Mouse (Mus musculus): ENCODE measurements at regions not wholly inside any gene's neighbourhood (a gene's known extent, or its start where the extent isn't known, plus 50 kb on each side); places are given as distances from the start of the nearest gene placed in this dataset.

DNA sequence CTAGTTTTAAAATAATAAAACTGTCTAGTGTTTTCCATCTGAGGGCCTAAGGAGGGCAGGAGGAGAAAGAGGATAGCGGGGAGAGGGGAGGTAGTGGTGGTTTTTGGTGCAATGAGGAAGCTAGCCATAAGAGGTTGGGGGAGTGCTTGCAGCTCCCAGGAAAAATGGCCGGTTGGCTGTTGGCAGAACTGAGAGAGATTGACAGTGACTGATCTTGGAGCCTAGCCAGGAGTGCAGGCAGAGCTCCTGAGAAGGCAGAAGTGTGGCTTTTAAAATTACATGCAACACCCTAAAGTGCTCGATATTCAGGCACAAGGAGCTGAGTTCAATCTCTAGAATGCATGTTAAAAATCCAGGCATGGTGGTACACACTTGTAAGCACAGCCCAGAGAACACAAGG lies 938.3 kb upstream of the 2610301B20Rik start:
- no peak for DNase-seq (ENCODE audit: low spot score)

- DNase-seq (ENCODE audit: low spot score) = no peak
Measured at GRCm38 (mm10) chr4:9951441-9951840, 922.9 kb upstream of the 2610301B20Rik start.

- no peak for DNase-seq (ENCODE audit: low spot score)
Measured at GRCm38 (mm10) chr4:9974631-9975030, 899.7 kb upstream of the 2610301B20Rik start.

- DNase-seq (ENCODE audit: low spot score) = no peak
Measured at GRCm38 (mm10) chr4:9981354-9982040, 892.8 kb upstream of the 2610301B20Rik start.

- DNase-seq (ENCODE audit: low spot score) = no peak
Measured at GRCm38 (mm10) chr4:9982786-9983525, 891.3 kb upstream of the 2610301B20Rik start.

DNA sequence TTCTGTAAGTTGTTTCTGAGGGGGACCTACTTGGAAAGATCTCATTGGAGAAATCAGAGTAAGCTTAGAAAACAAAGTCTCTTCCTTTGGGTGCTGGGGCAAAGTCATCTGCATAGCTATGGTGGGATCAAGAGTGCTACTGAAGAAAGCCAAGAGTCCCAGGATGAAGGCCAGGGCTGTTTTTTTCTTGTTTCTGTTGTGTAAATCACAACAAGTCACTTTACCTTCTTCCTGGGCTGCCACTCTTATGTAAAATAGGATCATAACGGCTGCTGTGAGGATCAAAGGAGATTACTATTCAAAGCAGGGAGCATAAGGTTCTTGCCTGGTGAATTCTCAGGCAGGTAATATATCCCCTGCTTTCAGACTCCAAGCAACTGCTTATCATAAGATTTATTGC lies 880.4 kb upstream of the 2610301B20Rik start:
- DNase-seq (ENCODE audit: low spot score) = no peak

GRCm38 (mm10) chr4:9994466-9994865 lies 879.8 kb upstream of the 2610301B20Rik start:
- no peak for DNase-seq (ENCODE audit: low spot score)

DNA sequence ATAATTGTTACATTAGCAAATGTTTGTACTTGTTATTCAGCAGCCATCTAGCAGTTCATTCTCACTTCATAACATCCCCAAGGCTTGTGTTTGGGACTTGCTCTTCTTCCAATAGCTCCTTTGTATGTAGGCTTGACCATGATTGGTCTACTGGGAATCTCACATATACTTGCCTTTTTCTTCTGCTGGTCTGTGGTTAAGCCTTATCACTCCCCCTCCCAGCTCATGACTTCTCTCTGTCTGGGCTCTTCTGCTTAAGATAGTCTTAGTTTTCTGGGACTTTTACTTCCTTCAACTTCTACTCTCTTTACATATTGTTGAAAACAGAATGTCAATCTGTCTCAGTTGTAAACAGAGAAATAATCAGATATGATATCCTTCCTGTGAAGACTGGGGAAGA lies 844.0 kb upstream of the 2610301B20Rik start:
- no peak for DNase-seq (ENCODE audit: low spot score)

- no peak for DNase-seq (ENCODE audit: low spot score)
Measured at GRCm38 (mm10) chr4:10031764-10032163, 842.5 kb upstream of the 2610301B20Rik start.

GRCm38 (mm10) chr4:10035336-10035735 lies 839.0 kb upstream of the 2610301B20Rik start:
- no peak for DNase-seq (ENCODE audit: low spot score)

DNA sequence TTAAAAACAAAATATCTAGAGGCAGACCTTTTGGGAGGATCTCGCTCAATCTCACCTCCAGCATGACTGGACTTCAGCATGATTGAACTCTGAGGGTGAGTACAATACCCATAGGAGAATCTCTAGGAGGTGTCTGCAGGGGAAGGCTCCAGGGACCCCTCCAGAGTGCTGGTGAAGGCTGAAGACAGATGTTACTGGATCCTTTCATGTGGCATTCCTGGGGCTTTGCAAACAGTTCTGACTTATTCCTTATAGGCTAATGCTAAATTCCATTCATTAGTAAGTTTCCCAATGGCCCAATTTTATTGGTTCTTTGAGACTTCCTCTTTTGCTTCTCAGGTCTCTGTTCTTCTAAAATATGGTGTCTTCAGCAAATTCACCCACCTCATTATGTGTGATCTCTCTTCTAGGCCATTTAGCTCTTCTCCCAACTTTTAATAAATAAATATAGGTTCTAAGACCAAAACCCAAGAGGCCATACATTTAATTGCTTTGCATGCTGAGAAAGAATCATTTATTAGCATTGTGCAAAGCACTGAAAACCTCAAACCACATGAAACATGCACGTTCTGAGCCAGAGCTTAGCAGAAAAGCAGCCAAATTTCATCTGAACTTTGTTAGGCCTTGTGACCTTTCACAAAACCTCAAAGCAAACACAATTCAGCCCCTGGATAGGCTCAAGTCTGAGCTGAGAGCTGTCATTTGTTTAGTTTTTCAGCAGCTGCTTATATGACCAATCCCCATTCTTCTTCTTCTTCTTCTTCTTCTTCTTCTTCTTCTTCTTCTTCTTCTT lies 832.8 kb upstream of the 2610301B20Rik start:
- no peak for DNase-seq (ENCODE audit: low spot score)

DNA sequence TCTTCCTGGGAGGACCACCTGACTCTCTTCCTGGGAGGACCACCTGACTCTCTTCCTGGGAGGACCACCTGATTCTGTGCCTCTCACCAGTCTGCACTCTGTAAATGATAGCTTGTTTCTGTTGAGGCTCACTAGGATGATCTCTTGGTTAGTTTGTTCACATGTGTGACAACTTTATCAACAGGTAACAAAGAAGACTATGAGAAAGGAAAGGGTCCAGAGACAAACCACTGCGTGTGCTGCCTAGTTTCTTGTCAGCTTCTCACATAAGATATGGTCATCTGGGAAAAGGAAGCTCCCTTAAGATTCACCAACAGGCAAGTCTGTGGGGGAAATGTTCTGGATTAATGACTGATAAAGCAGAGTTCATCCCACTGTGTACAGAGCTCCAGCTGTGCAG lies 825.5 kb upstream of the 2610301B20Rik start:
- DNase-seq (ENCODE audit: low spot score) = no peak

DNA sequence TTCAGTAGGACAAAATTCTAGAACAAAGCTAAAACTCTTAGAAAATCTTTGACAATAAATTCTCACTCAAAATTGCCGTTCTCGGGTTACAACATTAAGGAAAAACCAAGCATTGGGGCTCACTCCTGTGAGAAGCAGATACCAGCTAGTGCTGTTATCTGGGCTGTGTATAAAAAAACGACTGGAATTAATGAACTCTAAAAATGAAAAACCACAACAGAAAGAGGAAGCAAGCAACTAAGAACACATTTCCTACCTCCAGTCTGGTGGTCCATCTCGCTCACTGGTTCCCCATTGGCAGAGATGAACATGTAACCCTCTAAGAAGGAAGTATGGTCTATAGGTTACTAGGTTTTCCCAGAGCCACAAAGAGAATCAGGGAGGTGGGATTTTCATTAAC lies 824.9 kb upstream of the 2610301B20Rik start:
- no peak for DNase-seq (ENCODE audit: low spot score)

DNA sequence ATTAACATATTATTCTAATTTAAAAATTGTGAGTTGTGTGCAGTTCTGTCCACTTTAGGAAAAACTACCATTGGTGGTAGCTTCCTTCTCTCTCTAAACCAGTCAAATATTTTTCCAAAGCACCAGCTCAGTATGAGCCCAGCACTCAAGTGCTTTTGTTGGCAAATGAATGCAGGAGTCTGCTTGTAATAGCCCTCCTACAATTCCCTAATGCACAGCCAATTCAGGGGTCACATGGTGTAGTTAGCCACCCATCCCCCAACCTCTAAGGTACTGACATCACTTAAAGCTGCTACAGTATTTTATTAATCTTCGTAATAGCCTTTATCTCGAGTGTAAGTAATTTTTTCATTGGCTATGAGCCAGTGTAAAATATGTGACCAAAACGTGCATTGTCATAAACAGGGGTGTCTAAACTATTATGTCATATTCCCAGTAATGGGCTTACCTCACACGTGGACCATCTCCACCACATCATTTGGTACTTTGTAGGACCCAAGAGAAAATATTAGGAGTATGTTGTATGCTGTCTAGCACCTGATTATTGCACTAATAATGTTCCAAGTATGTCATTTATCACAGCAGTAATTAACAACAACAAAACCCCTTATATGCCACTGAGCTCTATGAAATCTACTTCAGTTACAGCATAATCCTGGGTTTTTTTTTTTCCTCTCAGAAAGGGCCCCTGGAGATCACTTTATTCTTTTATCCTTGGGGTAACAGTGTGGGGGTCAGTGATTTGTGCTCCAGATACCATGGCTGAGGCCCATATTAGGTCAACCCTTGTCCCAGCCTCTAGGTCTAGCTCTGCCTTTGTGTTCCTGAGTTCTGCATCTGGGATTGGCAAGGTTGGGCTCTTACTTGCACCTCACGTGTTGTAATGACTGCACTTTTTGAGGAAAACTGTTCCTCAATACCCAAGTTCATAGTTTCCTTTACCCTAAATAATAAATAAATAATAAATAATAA lies 822.7 kb upstream of the 2610301B20Rik start:
- DNase-seq (ENCODE audit: low spot score) = no peak

DNA sequence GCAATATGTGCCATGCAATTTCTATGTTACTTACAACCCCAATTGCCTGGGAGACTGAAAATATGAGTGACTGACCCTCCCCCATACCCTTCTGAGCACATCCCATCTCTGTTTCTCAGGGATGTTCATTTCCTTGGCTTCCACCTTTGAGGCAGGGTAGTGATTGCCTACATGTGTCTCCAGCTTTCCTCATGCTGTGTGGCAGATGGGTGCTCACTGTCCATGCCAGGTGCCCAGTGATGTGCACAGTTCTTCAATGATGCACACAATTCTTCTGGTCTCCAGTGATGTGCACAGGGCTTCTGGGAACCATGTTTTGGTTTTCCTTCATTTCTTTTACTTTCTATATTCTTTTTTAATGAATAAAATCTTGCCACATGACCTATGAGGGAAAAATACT lies 821.4 kb upstream of the 2610301B20Rik start:
- DNase-seq (ENCODE audit: low spot score) = no peak

- no peak for DNase-seq (ENCODE audit: low spot score)
Measured at GRCm38 (mm10) chr4:10072500-10073106, 801.7 kb upstream of the 2610301B20Rik start.

GRCm38 (mm10) chr4:10079565-10080169 lies 794.6 kb upstream of the 2610301B20Rik start:
- no peak for DNase-seq (ENCODE audit: low spot score)

GRCm38 (mm10) chr4:10114831-10115230 lies 759.5 kb upstream of the 2610301B20Rik start:
- DNase-seq (ENCODE audit: low spot score) = no peak

DNA sequence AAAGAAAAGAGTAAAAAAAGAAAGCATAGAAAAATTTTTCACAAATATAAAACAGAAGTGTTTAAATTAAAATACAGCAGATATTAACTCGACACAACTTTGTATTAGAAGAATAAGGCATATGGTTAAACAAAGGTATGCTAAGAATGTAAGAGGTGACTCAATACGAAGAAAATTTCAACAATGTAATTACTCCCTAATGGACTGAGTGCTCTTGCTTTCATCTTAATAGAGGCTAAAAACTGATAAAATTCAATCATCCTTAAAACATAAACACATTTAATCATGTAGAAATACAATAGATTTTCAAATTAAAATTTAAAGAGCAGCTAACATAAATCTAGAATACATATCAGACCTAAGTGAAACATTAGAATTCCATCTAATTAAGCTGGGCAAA lies 756.3 kb upstream of the 2610301B20Rik start:
- DNase-seq (ENCODE audit: low spot score) = no peak

GRCm38 (mm10) chr4:10124252-10124651 lies 750.0 kb upstream of the 2610301B20Rik start:
- no peak for DNase-seq (ENCODE audit: low spot score)

Measured in layer of hippocampus, adult 9-10 months (tissue).